Mouse (Mus musculus) megakaryocyte, embryonic 14.5 days (primary cell): Measurements from ENCODE around the gene Tfpt.

Experiments used
- FLI1 ChIP-seq: IDR thresholded peaks from 2 replicates; pipeline ENCODE4 v1.6.1; 2012; ENCODE audit warnings: low read length, inconsistent platforms, mixed read lengths
- GATA1 ChIP-seq: IDR thresholded peaks from 3 replicates; pipeline ENCODE4 v1.6.1; 2012; ENCODE audit warnings: mixed read lengths, low read length, inconsistent platforms, borderline replicate concordance

DNA sequence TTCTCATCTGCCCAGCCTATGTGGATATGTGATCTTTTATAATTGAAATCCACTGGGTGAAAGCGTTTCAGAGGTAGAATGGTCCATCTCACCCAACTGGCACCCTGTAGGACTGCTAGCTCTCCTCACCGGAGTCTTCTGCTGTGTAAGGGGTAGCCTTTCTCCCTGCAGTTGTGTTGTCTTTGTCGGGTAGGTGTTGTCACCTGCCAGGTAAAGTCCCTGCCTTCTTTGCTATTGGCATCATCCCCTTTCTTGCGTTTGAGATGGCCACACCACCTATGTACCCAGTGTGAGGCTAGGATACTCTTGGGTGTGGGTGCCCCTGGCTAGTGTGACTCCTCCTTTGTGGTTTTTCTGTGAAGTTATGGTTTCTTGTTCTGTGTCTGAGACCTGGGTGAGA lies 16.9 kb upstream of the Tfpt start:
- no peak for TF ChIP-seq GATA1
- no peak for TF ChIP-seq FLI1
